Mouse (Mus musculus) right cerebral cortex, postnatal 4 days (tissue): Measurements from ENCODE around the gene Gm20897.
"Not testable (repeated sequence)": the region's sequence is repeated elsewhere in the genome, so short reads cannot be mapped to it uniquely, and the experiment has no call there.

Source experiments
- DNase-seq: peaks from one replicate; pipeline ENCODE4 v3.0.0-alpha.2; 2022

Gm20897 gene

DNA sequence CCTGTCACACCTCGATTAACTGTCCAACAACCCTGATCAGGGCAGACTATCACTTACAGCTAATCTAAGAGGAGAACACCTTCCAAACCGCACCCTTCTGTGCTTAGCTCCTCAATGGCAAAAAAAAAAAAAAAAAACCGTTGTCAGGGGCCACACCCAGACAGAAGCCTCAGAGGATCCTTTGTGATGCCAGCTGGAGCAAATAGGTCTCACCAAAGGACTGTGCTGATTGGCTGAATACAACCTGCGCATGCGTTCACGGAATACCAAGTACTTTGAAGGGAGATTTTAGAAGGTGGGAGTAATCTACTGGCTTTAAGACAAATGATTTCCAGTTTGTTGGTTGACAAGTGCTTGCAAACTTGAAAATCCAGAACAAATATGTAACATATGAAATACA lies at the start of gene Gm20897:
Gene Gm20897 (minus strand): TSS at position 101 of the 400 bp plus-strand sequence.
- DNase-seq = not testable (repeated sequence)
